Mouse (Mus musculus) layer of hippocampus, postnatal 10 days (tissue): Measurements from ENCODE around the gene Chsy1. TPM values are rescaled to one million over a fixed set of nuclear protein-coding genes. Genes with fewer than 3 reads are reported as not detected.

Experiments used
- DNase-seq, 2 experiments: peaks; one replicate each; pipeline ENCODE4 v3.0.0; 2021; ENCODE audit warnings: low spot score in 2 of 2
- total RNA-seq, 2 experiments: library from RNA; stranded (reverse); gene quantifications; 2 replicates each; pipeline ENCODE4 v1.2.3; 2021

Gene Chsy1
- total RNA-seq, 2 experiments from 2014 or later = 23.6 to 25.2 TPM

DNA sequence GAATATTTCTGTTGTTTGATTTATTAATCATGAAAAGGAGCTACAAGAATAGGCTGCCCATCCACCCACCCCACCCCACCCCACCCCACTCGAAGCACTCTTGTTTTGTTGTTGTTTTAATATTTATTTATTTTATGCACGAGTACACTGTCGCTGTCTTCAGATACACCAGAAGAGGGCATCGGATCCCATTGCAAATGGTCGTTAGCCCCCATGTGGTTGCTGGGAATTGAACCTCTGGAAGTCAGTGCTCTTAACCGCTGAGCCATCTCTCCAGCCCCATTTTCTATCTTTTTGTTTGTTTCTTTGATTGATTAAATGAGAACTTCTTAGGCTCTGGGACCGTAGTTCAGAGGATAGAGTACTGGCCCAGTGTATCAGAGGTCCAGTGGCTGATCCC is 1.4 kb upstream of the Chsy1 start:
- peak in 1 of 2 experiments; percentile 52 for DNase-seq

- DNase-seq = peak; percentile 52 to 53
Observed at GRCm38 (mm10) chr7:66109855-66110635, 730 bp downstream of the Chsy1 start.

DNA sequence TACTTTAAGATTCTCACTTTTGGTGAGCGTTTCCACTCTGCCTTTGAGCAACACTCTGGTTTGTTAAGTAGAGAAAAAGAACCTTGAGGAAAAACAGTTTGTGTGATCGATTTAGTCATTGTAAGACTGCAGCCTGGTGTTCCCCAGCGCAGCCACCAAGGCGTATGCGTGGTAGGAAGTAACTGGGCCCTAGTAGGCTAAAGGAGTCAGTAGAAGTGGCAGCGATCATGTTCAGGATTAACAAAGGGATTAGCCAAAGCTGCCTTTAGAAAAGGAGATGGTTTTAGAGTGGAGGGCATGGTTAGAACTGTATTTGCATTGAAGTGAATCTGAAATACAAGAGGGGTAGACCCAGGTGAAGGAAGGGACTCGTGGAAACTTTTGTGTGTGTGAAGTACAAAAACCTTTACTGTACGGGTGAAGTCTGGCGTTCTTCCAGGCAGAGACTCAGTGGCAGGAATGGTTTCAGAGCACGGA is 1.4 kb downstream of the Chsy1 start:
- DNase-seq = no peak

DNA sequence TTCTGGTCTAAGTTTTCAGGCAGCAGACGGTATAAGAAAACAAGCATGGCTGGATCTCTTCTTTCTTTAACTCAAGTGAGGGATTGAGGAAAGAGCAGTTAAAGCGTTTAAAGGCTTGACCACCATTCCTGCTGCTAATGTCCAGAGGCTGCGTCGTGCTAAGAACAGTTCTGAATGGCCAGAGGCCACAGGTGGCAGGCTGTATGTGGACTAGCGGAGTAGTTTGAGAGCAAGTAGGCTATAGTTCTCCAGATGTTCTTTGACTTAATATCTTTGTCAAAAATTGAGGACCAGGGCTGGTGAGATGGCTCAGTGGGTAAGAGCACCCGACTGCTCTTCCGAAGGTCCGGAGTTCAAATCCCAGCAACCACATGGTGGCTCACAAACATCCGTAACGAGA is 1.9 kb downstream of the Chsy1 start:
- DNase-seq = no peak

DNA sequence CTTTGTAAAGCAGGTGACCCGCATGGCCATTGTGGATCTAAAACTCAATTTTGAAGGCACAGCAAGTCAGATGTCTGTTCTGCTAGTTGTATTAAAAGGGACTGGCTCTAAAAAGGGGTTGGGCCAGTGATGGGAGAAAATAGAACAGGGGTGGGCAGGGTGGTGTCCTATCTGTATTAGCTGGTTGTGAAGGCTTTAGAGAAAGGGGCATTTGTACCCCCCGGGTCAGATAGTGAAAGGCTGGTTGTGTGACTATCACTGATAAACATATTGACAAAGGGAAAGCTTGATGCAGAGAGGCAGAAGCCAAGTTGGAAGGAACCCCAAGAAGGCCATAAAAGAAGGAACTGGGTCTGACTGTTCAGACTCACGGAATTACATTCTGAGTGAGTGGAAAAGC is 4.2 kb downstream of the Chsy1 start:
- DNase-seq = no peak

DNA sequence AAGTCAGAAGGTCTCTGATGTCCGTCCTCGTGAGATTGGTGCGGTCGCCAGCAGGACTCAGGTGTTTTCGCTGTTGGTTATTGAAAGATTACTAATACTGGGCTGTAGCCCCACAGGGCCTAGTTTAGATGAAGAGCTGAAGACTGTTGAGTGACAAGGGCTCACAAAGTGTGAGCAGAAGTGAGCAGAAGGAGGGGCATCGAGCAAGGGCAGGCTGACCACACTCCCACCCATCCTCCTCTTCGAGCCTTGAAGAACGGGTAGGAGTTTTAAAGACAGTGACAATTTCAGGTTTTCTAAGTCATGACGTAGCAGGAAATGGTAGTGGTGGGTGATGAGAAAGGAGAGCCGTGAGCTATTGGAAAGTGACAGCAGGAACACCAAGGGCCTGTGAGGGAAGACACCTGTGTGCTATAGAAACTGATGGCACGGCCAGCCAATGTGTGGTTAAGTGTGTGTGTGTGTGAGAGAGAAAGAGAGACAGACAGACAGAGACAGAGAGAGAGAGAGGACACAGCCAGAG is 6.6 kb downstream of the Chsy1 start:
- no peak for DNase-seq

GRCm38 (mm10) chr7:66116906-66117482 is 7.7 kb downstream of the Chsy1 start:
- DNase-seq = no peak

DNA sequence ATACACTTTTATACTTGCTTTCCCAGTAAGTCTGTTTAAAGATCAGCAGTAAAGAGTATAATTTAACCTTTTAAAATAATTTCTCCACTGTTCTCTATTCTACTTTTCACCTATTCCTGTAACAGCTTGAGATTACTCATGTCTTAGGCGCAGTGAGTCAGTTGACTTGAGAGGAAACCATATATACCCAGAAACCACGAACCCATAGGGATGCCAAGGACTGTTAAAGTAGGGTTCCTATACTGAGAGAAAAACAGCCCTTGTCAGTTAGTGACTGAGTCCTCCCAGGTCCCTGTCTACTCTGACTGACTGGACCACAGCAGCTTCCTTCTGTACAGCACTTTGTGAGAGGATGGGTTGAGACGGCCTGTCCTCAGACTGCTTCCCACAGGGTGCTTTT is 8.7 kb downstream of the Chsy1 start:
- no peak for DNase-seq

- DNase-seq = no peak
Observed at GRCm38 (mm10) chr7:66118796-66119195, 9.5 kb downstream of the Chsy1 start.

- DNase-seq = no peak
Observed at GRCm38 (mm10) chr7:66120139-66120538, 10.8 kb downstream of the Chsy1 start.

GRCm38 (mm10) chr7:66120702-66121396 is 11.5 kb downstream of the Chsy1 start:
- DNase-seq = no peak

GRCm38 (mm10) chr7:66124551-66124968 is 15.2 kb downstream of the Chsy1 start:
- DNase-seq = no peak

DNA sequence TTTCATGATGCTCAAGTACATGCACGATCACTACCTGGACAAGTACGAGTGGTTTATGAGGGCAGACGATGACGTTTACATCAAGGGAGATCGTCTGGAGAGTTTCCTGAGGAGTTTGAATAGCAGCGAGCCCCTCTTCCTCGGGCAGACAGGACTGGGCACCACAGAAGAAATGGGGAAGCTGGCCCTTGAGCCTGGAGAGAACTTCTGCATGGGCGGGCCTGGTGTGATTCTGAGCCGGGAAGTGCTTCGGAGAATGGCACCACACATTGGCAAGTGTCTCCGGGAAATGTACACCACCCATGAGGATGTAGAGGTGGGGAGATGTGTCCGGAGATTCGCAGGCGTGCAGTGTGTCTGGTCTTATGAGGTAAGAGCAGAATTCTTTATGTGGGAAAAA is 16.1 kb downstream of the Chsy1 start:
- no peak for DNase-seq

GRCm38 (mm10) chr7:66127951-66128645 is 18.8 kb downstream of the Chsy1 start:
- no peak for DNase-seq

GRCm38 (mm10) chr7:66128857-66129256 is 19.5 kb downstream of the Chsy1 start:
- DNase-seq = no peak

- DNase-seq = no peak
Observed at GRCm38 (mm10) chr7:66130296-66130695, 21.0 kb downstream of the Chsy1 start.

- no peak for DNase-seq
Observed at GRCm38 (mm10) chr7:66131776-66132421, 22.6 kb downstream of the Chsy1 start.

DNA sequence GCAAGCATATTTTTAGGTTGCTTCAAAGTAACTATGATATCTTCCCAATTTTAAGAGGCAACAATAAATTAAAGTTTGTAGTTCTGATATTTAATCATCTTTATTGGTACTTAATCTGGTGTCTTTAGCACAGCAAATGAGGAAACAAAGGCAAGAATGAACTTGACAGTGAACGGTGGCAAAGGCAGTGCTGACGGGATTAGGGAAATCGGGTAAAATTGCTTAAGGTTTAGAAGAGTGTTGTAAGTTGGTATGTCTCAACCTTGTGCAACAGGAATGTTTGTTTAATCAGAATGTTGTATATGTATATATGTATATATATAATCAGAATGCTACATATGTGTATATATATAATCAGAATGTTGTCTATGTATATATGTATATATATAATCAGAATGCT is 24.8 kb downstream of the Chsy1 start:
- no peak for DNase-seq

DNA sequence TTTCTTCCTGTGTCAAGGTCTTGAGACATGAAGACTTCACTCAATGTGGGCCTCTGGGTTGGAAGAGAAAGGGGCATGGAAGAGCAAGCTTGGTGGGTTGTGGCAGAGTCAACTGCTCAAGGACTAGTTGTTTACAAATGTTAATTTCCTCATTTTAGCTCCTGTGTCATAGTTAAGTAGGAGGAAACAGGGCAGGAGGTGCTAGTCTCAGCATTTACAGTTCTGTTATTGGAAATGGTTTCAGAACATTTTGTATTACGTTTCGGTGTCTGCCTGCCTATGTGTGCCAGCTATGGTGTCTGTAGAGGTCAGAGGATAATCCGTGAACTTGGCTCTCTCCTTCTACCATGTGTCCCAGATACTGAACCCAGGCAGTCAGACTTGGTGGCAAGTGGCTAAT is 26.3 kb downstream of the Chsy1 start:
- DNase-seq = no peak

DNA sequence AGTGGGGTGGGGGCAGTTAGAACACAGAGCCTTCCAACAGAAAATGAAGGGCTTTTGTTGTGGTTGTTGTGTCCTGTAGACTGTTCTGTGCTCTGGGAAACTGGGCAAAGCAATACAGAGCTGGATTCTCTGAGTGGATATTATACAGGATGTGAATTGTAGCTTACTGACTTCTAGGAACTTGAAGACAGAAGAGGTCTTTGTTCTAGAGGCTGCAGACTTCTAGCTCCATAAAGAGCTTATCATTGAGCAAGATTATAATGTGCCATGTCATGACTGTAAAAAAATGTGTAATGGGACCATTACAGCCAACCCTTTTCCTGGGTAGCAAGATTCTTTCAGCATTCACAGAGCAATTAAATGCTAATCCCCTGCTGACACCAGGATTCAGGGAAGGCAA is 26.9 kb downstream of the Chsy1 start:
- DNase-seq = no peak

- DNase-seq = no peak
Observed at GRCm38 (mm10) chr7:66137309-66137708, 28.0 kb downstream of the Chsy1 start.
